Mouse (Mus musculus) E14TG2a.4 (cell line): ENCODE results near the gene Cntfr.

Experiments used
- CTCF ChIP-seq: conservative IDR thresholded peaks from 2 replicates; pipeline ENCODE4 v1.5.1; 2014; ENCODE audit warnings: low read length
- NANOG ChIP-seq: IDR thresholded peaks from 2 replicates; pipeline ENCODE4 v1.6.1; 2014; ENCODE audit warnings: borderline replicate concordance, low read length, mixed read lengths
- POU5F1 ChIP-seq: IDR thresholded peaks from 2 replicates; pipeline ENCODE4 v1.6.1; 2014; ENCODE audit warnings: low read length, borderline replicate concordance

GRCm38 (mm10) chr4:41722918-41723351, 26.0 kb upstream of the Cntfr start, which contains the start of gene Dctn3:
- TF ChIP-seq CTCF (no peak), NANOG (no peak), POU5F1 (no peak)
